Mouse (Mus musculus) adrenal gland, postnatal 14 days (tissue): ENCODE data around the gene Flt3l. TPM values are rescaled to one million over a fixed set of nuclear protein-coding genes. Genes with fewer than 3 reads are reported as not detected.
"Not testable (repeated sequence)": the region's sequence is repeated elsewhere in the genome, so short reads cannot be mapped to it uniquely, and the experiment has no call there.

ENCODE experiments used
- DNase-seq: peaks from one replicate; pipeline ENCODE4 v3.0.0; 2021; ENCODE audit warnings: mixed read lengths
- total RNA-seq: library from RNA; stranded (reverse); gene quantifications from 2 replicates; pipeline ENCODE4 v1.2.3, GENCODE M21; 2021

The Flt3l gene
- total RNA-seq, 1 experiment from 2014 or later: 13.3 TPM

DNA sequence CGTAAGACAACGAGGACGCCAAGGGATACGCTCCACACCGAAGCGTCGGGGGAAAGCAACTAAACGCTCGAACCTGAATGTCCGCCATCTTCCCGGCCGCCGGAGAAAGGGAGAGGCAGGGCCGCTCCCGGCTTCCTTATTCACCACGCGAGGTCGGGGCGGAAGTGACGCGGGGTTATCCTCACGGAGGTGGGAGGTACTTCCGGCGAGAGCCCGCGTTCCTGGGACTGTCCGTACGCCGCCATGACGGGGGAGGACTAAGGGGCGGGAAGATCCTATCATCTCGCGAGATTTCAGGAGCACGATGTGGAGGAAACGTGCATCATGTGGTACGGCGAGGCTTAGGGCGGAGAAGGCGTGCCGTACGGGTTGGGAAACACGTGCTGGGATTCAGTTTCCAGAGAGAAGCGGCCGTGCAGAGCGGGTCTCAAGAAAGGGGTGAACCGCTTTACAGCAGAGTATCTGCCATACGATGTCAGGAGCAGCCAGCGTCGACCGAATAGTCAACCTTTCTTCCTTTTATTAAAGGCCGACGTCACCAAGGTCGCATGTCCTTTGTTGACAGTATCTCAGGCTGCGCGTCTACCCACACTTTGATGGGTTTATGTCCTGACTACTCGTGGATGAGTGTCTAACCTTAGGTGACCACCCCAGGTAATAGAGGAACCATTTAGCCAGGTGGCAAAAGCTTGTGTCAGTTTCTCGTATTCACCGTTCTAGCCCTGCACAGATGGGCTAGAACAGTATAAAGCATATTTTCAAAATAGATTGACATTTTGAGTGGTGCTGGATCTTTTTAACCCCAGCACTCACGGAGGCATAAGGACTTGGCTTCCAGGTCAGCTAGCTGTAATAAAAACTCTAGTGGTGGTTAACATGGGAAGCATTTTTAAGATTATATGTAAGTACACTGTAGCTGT, 11.7 kb downstream of the Flt3l start, which contains the start of gene Rps11:
Gene Rps11 (minus strand): TSS at position 216 of the 920 bp plus-strand sequence.
- peak; percentile 99 for DNase-seq

GRCm38 (mm10) chr7:45123186-45123570, 13.1 kb downstream of the Flt3l start:
- peak; percentile 76 for DNase-seq

- no peak for DNase-seq
Measured at GRCm38 (mm10) chr7:45122561-45123185, 13.6 kb downstream of the Flt3l start.

GRCm38 (mm10) chr7:45121966-45122365, 14.3 kb downstream of the Flt3l start:
- DNase-seq: no peak

DNA sequence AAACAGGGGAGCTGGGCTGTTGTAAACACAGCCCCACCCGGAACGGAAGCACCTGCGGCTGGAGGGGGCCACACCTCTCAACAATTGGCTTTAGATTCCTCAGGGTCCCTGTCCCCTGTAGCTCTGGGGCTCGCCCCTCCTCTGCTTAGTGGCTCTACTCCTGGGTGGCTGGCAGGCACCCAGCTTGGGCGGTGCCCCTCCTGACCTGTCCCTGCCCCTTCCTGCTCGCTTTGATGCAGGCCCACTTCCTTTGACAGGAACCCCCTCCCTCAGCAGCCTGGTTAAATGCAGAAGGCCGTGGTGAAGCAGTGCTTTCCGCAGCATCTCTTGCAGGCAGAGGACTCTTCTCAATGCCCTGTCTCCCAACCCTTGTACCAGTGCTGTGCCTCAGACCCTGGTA, 14.8 kb downstream of the Flt3l start:
- DNase-seq: peak; percentile 75

- no peak for DNase-seq
Measured at GRCm38 (mm10) chr7:45119780-45120709, 16.2 kb downstream of the Flt3l start.

GRCm38 (mm10) chr7:45118336-45118735, 17.9 kb downstream of the Flt3l start:
- DNase-seq: peak; percentile 34

GRCm38 (mm10) chr7:45117566-45117965, 18.7 kb downstream of the Flt3l start:
- peak; percentile 7 for DNase-seq

- DNase-seq: no peak
Measured at GRCm38 (mm10) chr7:45113476-45113875, 22.8 kb downstream of the Flt3l start.

DNA sequence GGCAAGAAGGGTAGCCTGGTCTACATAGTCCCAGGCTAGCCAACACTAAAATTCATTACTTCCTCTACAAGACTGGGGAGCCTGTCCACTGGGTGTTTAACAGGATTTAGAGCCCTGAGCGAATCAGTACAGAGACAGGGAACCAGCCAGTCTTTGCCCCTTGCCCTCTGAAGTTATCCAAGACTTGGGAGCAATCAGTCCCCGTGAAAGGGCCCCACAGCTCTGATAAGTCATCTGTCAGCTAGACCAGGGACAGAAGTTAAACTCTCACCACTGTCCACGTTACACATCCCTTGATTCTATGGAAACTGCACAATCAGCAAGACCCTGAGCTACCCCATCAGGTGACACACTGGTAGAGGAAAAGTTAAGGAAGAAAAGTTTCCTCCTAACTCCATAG, 23.7 kb downstream of the Flt3l start:
- DNase-seq: no peak

DNA sequence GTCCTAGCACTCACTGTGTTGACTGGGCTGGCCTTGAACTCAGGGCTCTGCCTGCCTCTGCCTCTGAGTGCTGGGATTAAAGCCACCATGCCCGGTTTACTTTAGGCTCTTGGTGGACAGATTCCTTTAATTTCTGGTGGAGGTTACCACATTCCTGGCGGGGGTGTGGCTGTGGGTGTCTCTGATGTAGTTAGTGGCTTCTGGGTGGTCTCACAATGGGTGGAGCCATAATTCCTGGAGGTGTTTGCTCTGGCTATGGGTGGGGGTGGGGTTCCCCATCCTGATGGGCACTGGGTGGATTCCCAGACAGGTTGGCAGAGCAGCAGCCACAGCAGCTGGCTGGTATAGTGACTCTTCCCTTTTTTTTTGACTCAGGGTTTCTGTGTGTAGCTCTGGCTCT, 24.3 kb downstream of the Flt3l start:
- peak; percentile 2 for DNase-seq

GRCm38 (mm10) chr7:45110089-45110488, 26.1 kb downstream of the Flt3l start:
- not testable (repeated sequence) for DNase-seq

DNA sequence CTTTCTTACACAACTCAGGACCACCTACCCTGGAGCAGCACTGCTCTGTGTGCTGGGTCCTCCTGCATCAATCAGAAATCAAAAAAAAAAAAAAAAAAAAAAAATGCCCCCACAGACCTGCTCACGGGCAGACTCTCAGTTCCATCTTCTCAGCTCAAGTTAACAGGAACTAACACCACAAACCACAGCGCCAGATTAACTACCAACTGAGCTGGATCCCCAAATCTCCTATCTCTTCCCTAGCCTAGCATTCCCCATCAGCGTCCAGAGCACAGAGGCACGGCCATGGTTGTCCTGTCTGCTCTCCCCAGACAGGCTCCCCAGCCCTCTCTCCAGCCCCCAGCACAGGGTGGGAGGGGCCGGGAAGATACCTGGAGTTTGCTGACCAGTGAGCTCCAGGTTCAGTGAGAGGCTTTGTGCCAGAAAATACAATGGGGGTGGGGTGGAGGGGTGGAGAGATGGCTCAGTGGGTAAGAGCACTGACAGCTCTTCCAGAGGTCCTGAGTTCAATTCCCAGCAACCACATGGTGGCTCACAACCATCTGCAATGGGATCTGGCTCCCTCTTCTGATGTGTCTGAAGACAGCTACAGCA, 29.1 kb downstream of the Flt3l start:
- peak; percentile 2 for DNase-seq

- DNase-seq: peak; percentile 4
Measured at GRCm38 (mm10) chr7:45106441-45106840, 29.8 kb downstream of the Flt3l start.

DNA sequence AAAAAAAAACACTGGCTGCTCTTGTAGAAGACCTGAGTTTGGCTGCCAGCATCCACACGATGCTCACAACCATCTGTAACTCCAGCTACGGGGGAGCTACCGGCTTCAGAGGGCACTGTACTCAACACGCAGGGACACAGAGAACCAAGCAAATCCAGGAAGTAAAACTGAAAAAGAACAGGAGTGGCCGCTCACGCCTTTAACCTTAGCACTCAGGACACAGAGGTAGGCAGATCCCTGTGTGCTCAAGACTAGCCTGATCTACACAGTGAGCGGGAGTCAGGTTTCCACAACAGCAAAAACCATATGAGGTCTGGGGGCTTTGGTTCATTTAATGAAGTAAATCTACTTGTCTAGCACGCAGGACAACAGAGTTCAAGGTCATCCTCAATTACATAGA, 30.7 kb downstream of the Flt3l start:
- no peak for DNase-seq

DNA sequence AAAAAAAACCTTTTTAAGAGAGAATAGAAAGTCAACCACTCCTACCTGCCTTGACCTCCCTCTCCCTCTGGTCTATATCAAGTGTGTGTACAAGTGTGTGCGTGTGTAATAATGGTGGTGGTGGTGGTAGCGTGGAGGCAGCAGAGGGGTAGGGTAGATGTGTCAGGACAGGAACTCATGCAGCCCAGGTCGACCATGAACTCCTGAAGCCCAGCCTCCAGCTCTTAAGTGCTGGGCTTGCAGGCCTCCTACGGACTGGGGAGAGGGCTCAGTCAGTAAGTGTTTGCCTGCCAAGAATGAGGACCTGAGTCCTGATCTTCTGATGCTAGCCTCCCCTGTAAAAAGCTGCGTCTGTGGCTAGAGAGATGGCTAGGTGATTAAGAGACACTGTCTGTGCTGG, 31.3 kb downstream of the Flt3l start:
- DNase-seq: peak; percentile 2

GRCm38 (mm10) chr7:45103652-45104180, 32.5 kb downstream of the Flt3l start, which contains the start of gene Fcgrt:
Gene Fcgrt, minus strand, starts transcription at chr7:45103851.
- peak; percentile 95 for DNase-seq

DNA sequence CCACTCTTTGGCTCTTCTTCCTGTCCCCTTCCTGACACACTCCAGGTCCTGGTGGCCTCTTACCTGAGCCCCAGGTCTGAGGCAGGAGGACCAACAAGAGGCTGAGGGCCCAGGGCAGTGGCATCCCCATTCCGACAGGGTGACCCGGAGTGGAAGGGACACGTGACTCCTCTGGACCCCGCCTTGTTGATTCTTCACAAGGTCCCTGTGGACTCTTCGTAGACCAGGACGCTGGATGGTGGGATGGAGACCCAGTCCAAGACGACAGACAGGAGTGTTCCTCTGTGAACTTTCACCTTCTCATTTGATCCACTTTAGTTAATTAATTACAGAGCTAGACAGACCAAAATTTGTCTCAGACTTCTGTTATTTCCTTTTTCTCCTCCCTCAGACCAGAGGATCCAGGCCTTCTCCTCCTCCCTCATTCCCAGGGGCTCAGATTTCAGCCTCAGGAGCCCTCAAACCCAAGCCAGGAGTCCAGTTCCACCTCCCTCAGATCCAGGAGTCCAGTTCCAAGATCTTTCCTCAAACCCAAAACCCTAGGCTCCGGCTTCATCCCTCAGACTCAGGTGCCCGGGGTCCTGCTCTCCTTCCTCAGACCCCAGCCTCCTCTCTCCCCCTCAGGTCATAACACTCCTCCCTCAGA, 33.2 kb downstream of the Flt3l start:
- peak; percentile 53 for DNase-seq

GRCm38 (mm10) chr7:45102441-45102840, 33.8 kb downstream of the Flt3l start:
- peak; percentile 8 for DNase-seq

GRCm38 (mm10) chr7:45100046-45100445, 36.2 kb downstream of the Flt3l start:
- peak; percentile 69 for DNase-seq
